Mouse (Mus musculus): Measurements from ENCODE around the gene Slc41a3. TPM values are rescaled to one million over a fixed set of nuclear protein-coding genes. Genes with fewer than 3 reads are reported as not detected.

Gene Slc41a3
- polyA plus RNA-seq (2014; fragmentation: Nextera tagmentation; extraction: Ambion mirVana): 6.9 and 7.8 TPM in 2 replicates

DNA sequence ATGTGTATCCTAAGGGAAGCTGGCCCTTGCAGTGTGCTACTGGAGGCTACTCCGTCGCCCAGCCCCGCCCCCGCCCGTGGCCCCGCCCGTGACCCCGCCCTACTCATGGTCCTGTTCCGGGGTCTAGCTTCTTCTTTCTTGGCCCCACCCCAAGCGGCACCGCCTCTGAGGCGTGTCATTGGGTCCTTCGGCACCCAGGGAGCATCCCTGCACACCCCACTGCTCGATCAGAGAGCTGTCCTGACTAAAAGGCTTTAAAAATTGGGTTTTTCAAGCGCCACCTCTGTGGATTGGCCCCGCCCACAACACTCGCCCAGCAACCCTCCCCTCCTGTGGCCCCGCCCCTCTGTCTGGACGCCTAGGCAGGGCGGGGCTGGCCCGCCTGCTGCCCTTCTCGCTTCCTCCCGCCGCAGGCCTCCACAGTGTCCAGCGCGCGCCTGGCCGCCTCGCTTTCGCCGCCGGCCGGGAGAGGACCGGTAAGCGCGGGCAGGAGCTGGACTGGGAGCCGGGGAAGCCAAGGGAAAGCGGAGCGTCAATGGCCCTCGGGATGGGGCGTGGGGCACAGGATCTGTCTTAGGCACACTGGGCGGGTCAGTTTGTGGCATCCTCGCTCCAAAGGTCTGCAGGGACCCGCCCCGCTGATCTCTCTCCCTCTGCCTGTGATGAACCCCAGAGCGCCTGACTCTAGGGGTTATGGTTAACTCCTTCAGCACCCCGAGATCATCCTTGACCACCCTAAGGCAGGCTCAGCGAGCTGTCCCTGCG lies at the start of gene Slc41a3:
TSS of gene Slc41a3 (plus strand) at position 193 of the 765 bp plus-strand sequence.
- Histone ChIP-seq H3K4me1 (replicated peaks; ENCODE audit: control insufficient read depth, insufficient read depth, low read length) (peaks cover 11% of the 10 kb centered on the region; the same call in 1 of the 2 replicates), H3K36me3 (replicated peaks; ENCODE audit: control insufficient read depth, insufficient read depth) (no peaks in the 10 kb centered on the region), H3K4me3 (replicated peaks; ENCODE audit: low read length) (peak within 1 kb of the TSS; percentile 54), H3K27ac (no peak within 1 kb of the TSS), H3K9me3 (ENCODE audit: control insufficient read depth, low read length) (no peaks in the 10 kb centered on the region), H3K9ac (peak within 1 kb of the TSS; percentile 64), H3K27me3 (ENCODE audit: control insufficient read depth, insufficient read depth, low read length) (no peaks in the 10 kb centered on the region), H3K4me2 (replicated peaks) (peak within 1 kb of the TSS; percentile 79)
- DNase-seq (ENCODE audit: low spot score) (peak; percentile 80), ATAC-seq (ENCODE audit: low FRiP score) (peak; percentile 90)
- 2% methylated on average over 49 of the region's 49 CpGs for WGBS

DNA sequence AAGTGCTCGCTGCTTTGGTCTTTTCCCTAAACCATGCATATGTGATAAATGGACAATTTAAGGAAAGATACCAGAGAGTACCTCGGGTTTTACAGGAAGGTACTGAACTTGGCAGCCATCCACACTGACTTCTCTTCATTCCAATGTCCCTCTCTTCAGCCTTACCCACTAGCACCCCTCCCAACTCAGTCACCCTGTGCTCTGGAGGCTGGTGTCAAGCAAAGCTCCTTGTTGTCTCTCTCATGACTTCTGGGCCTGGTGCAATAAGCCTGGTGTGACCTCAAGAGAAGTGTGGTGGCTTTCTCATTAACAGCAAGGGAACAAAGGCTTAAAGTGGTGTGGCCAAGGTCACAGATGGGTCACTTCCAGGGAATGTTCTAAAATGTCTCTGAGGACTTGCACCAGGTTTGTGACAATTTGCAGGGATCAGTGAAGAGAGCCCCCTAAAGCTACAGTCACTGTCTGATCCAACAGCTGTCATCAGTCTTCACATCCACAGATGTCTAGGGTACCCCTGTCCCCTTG lies 47.9 kb upstream of the Slc41a3 start:
- H3K9me3 ChIP-seq (ENCODE audit: control insufficient read depth, low read length): no peaks in the 10 kb centered on the region
- H3K9ac ChIP-seq: no peak overlapping the region
- DNase-seq (ENCODE audit: low spot score) (no peak), ATAC-seq (ENCODE audit: low FRiP score) (no peak)
- no peak overlapping the region for H3K27ac ChIP-seq
- H3K36me3 ChIP-seq (replicated peaks; ENCODE audit: control insufficient read depth, insufficient read depth): no peaks in the 10 kb centered on the region
- 73% methylated on average over 2 of the region's 2 CpGs for WGBS
- H3K4me3 ChIP-seq (replicated peaks; ENCODE audit: low read length): no peak overlapping the region
- H3K4me1 ChIP-seq (replicated peaks; ENCODE audit: control insufficient read depth, insufficient read depth, low read length): 0 out of 2 replicates have a peak, but pooled peaks cover 13% of the 10 kb centered on the region
- H3K4me2 ChIP-seq (replicated peaks): no peak overlapping the region
- no peaks in the 10 kb centered on the region for H3K27me3 ChIP-seq (ENCODE audit: control insufficient read depth, insufficient read depth, low read length)

- no peaks in the 10 kb centered on the region for H3K27me3 ChIP-seq (ENCODE audit: control insufficient read depth, insufficient read depth, low read length)
- ATAC-seq (ENCODE audit: low FRiP score) (no peak), DNase-seq (ENCODE audit: low spot score) (no peak)
- H3K36me3 ChIP-seq (replicated peaks; ENCODE audit: control insufficient read depth, insufficient read depth): no peaks in the 10 kb centered on the region
- WGBS: 91% methylated on average over 7 of the region's 7 CpGs
- no peak overlapping the region for H3K9ac ChIP-seq
- H3K4me1 ChIP-seq (replicated peaks; ENCODE audit: control insufficient read depth, insufficient read depth, low read length): 0 out of 2 replicates have a peak, but pooled peaks cover 14% of the 10 kb centered on the region
- H3K4me3 ChIP-seq (replicated peaks; ENCODE audit: low read length): no peak overlapping the region
- H3K27ac ChIP-seq: no peak overlapping the region
- no peak overlapping the region for H3K4me2 ChIP-seq (replicated peaks)
- H3K9me3 ChIP-seq (ENCODE audit: control insufficient read depth, low read length): no peaks in the 10 kb centered on the region
Observed at GRCm38 (mm10) chr6:90557077-90557476, 47.4 kb upstream of the Slc41a3 start.

DNA sequence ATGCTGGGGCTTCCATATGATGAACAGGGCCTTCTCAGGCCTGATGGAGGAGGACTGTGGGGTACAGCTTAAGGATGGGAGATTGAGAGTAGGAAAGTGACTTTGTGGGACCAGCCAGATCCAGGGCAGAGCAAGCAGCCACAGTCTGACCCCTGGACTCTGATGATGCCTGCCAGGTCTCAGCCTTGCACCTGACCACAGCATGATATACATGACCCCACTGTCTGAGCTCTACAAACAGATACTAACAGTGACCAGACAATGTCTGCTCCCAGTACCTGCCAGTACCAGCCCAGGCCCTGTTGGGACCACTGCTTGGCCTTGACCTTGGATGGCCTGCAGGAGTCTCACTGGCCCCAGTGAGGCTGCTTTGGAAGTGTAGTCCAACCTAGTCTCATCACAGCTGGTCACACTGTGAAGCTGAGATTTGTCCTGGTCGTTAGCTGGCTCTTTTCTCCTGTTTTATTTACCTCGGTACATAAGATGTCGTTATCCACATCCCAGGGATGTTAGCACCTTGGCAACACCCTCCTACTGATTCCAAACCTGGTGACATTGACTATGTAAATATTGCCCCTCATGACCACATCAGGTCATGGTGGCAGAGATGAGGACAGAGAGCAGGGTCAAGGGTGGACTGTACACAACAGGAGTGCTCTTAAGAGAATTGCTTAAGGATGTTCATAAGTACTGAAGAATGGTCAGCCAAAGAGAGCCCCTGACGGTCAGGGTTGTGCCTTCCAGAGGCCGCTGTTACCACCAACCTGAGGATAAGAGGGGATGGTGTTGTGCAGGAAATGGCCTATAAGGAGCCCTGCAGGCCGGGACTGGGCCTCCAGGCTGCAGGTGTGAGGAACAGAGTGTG lies 46.5 kb upstream of the Slc41a3 start:
- no peak for ATAC-seq (ENCODE audit: low FRiP score)
- WGBS: 79% methylated on average over 6 of the region's 6 CpGs
- no peak overlapping the region for H3K9ac ChIP-seq

DNA sequence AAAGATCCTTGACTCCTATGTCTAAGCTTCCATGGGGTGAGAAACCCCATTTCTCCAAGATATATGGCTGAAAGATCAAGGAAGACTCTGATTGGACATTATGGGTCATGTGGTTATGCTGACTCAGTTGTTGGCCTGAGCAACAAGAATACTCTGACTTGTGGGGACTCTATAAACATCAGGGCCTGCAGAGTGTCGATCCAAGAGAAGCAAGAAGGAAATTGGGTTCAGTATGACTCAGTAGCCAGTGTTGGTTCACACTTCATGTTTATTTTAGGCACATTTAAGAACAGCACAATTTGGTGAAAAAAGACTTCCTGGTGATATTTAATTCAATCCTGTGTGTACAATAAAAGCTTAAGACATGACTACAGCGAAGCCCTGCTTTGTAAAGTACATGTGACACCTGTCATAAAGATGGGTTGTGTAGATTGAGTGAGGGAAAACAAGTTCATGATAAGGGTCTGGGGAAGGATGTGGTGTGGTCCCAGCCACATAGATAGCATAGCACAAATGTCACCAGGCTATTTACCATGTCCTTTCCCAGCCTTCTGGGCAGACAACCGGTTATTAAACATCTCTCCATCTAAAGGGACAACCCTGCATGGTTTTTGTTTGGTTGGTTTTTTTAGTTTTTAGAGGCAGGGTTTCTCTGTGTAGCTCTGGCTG lies 44.0 kb upstream of the Slc41a3 start:
- 85% methylated on average over 3 of the region's 3 CpGs for WGBS

More for the DNA sequence above, 46.5 kb upstream of the Slc41a3 start:
- Histone ChIP-seq H3K36me3 (replicated peaks; ENCODE audit: control insufficient read depth, insufficient read depth) (no peaks in the 10 kb centered on the region), H3K4me3 (replicated peaks; ENCODE audit: low read length) (no peak overlapping the region), H3K4me1 (replicated peaks; ENCODE audit: control insufficient read depth, insufficient read depth, low read length) (0 out of 2 replicates have a peak, but pooled peaks cover 14% of the 10 kb centered on the region), H3K27me3 (ENCODE audit: control insufficient read depth, insufficient read depth, low read length) (no peaks in the 10 kb centered on the region), H3K4me2 (replicated peaks) (no peak overlapping the region), H3K27ac (no peak overlapping the region), H3K9me3 (ENCODE audit: control insufficient read depth, low read length) (no peaks in the 10 kb centered on the region)
- no peak for DNase-seq (ENCODE audit: low spot score)

GRCm38 (mm10) chr6:90561234-90561781 lies 43.2 kb upstream of the Slc41a3 start:
- Histone ChIP-seq H3K27ac (peak overlapping the region; percentile 67), H3K36me3 (replicated peaks; ENCODE audit: control insufficient read depth, insufficient read depth) (no peaks in the 10 kb centered on the region), H3K4me1 (replicated peaks; ENCODE audit: control insufficient read depth, insufficient read depth, low read length) (0 out of 2 replicates have a peak, but pooled peaks cover 18% of the 10 kb centered on the region), H3K4me2 (replicated peaks) (no peak overlapping the region), H3K4me3 (replicated peaks; ENCODE audit: low read length) (no peak overlapping the region), H3K9ac (no peak overlapping the region), H3K9me3 (ENCODE audit: control insufficient read depth, low read length) (no peaks in the 10 kb centered on the region), H3K27me3 (ENCODE audit: control insufficient read depth, insufficient read depth, low read length) (no peaks in the 10 kb centered on the region)
- ATAC-seq (ENCODE audit: low FRiP score) (peak; percentile 81), DNase-seq (ENCODE audit: low spot score) (peak; percentile 63)
- 20% methylated on average over 2 of the region's 2 CpGs for WGBS

More for the DNA sequence above, 44.0 kb upstream of the Slc41a3 start:
- no peak for ATAC-seq (ENCODE audit: low FRiP score)
- Histone ChIP-seq H3K4me3 (replicated peaks; ENCODE audit: low read length) (no peak overlapping the region), H3K9ac (no peak overlapping the region), H3K4me1 (replicated peaks; ENCODE audit: control insufficient read depth, insufficient read depth, low read length) (0 out of 2 replicates have a peak, but pooled peaks cover 14% of the 10 kb centered on the region), H3K36me3 (replicated peaks; ENCODE audit: control insufficient read depth, insufficient read depth) (no peaks in the 10 kb centered on the region), H3K9me3 (ENCODE audit: control insufficient read depth, low read length) (no peaks in the 10 kb centered on the region), H3K27me3 (ENCODE audit: control insufficient read depth, insufficient read depth, low read length) (no peaks in the 10 kb centered on the region), H3K4me2 (replicated peaks) (no peak overlapping the region), H3K27ac (peak overlapping the region; percentile 67)
- DNase-seq (ENCODE audit: low spot score): no peak

- Histone ChIP-seq H3K4me2 (replicated peaks) (no peak overlapping the region), H3K27ac (no peak overlapping the region), H3K9ac (no peak overlapping the region), H3K9me3 (ENCODE audit: control insufficient read depth, low read length) (no peaks in the 10 kb centered on the region), H3K27me3 (ENCODE audit: control insufficient read depth, insufficient read depth, low read length) (no peaks in the 10 kb centered on the region), H3K4me1 (replicated peaks; ENCODE audit: control insufficient read depth, insufficient read depth, low read length) (0 out of 2 replicates have a peak, but pooled peaks cover 18% of the 10 kb centered on the region), H3K36me3 (replicated peaks; ENCODE audit: control insufficient read depth, insufficient read depth) (no peaks in the 10 kb centered on the region), H3K4me3 (replicated peaks; ENCODE audit: low read length) (no peak overlapping the region)
- ATAC-seq (ENCODE audit: low FRiP score): no peak
- no peak for DNase-seq (ENCODE audit: low spot score)
- 90% methylated on average over 9 of the region's 9 CpGs for WGBS
Observed at GRCm38 (mm10) chr6:90564240-90564639, 40.3 kb upstream of the Slc41a3 start.

GRCm38 (mm10) chr6:90565357-90566215 lies 38.9 kb upstream of the Slc41a3 start:
- Histone ChIP-seq H3K36me3 (replicated peaks; ENCODE audit: control insufficient read depth, insufficient read depth) (no peaks in the 10 kb centered on the region), H3K27me3 (ENCODE audit: control insufficient read depth, insufficient read depth, low read length) (no peaks in the 10 kb centered on the region), H3K9ac (no peak overlapping the region), H3K4me1 (replicated peaks; ENCODE audit: control insufficient read depth, insufficient read depth, low read length) (0 out of 2 replicates have a peak, but pooled peaks cover 16% of the 10 kb centered on the region), H3K27ac (no peak overlapping the region), H3K9me3 (ENCODE audit: control insufficient read depth, low read length) (no peaks in the 10 kb centered on the region), H3K4me3 (replicated peaks; ENCODE audit: low read length) (no peak overlapping the region), H3K4me2 (replicated peaks) (no peak overlapping the region)
- 49% methylated on average over 13 of the region's 13 CpGs for WGBS
- no peak for ATAC-seq (ENCODE audit: low FRiP score)
- DNase-seq (ENCODE audit: low spot score): no peak

Measured in hindbrain, embryonic 14.5 days (tissue).